Mouse (Mus musculus) forebrain, embryonic 10.5 days (tissue): ENCODE measurements around the gene Zmym1. TPM values are rescaled to one million over a fixed set of nuclear protein-coding genes. Genes with fewer than 3 reads are reported as not detected.
"Not testable (repeated sequence)": the region's sequence is repeated elsewhere in the genome, so short reads cannot be mapped to it uniquely, and the experiment has no call there.

Experiments
- DNase-seq: peaks from one replicate; pipeline ENCODE4 v3.0.0-alpha.2; 2017; ENCODE audit warnings: low spot score; ENCODE audit errors: extremely low spot score
- H3K27ac ChIP-seq: fragments of 300-500 bp; sonication (generic); 2 replicates; pipeline ENCODE4 v1.5.1; 2016; ENCODE audit warnings: mild to moderate bottlenecking
- H3K27me3 ChIP-seq: fragments of 300-500 bp; sonication (generic); 2 replicates; pipeline ENCODE4 v1.6.1; 2016; ENCODE audit warnings: mild to moderate bottlenecking; ENCODE audit not compliant: poor library complexity, severe bottlenecking
- H3K36me3 ChIP-seq: fragments of 300-500 bp; sonication (generic); replicated peaks from 2 replicates; pipeline ENCODE4 v1.6.1; 2016; ENCODE audit warnings: mild to moderate bottlenecking, moderate library complexity
- H3K4me1 ChIP-seq: fragments of 300-500 bp; sonication (generic); 2 replicates; pipeline ENCODE4 v1.6.1; 2016
- H3K4me3 ChIP-seq: fragments of 300-500 bp; sonication (generic); 2 replicates; pipeline ENCODE4 v1.5.1; 2016; ENCODE audit warnings: mild to moderate bottlenecking, moderate library complexity
- H3K9me3 ChIP-seq: fragments of 300-500 bp; sonication (generic); 2 replicates; pipeline ENCODE4 v1.6.1; 2016; ENCODE audit warnings: mild to moderate bottlenecking, moderate library complexity
- WGBS: fragments of 180-500 bp; shearing (Covaris S2); methylation state at CpG from one replicate; pipeline ENCODE4 v1.1.7; 2016; 5-methylcytosine and 5-hydroxymethylcytosine counted together
- polyA plus RNA-seq: library from polyadenylated mRNA; unstranded; fragments of >200 nt; fragmentation: Nextera tagmentation; extraction: Ambion mirVana; gene quantifications from 2 replicates; pipeline ENCODE4 v1.2.1, GENCODE M21; 2016

The Zmym1 gene
- 38.9 and 39.4 TPM in 2 replicates for polyA plus RNA-seq

DNA sequence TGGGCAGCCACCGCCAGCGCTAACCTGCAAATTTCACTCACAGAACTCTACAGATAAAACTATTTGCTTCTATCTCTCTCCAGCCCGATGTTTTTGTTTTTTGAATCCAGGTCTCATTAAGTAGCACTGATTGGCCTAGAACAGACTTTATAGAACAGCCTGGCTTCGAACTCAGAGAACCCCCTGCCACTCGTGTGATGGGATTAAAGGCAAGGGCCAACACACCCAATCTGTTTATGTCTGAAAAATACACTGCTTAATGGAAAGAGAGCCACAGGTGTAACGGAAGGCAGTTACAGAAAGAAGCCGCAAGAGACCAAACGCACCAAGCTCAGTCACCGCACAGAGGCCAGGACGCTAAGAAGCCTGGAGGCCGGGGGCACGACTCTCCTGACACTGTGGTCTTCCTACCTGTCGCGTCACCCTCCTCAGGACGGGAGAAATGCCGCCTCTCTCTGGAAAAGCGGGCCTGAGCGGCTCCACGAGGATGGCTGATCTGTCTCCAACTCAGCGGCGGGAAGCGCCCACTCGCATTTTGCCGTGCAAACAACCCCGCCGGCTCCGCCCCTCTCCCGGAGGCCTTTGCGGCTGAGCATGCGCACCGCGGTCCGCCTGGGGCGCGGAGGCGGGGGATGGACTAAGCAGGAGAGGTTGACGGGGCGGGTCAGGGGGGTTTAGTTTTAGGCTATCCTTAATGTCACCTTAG, at the start of gene Zmym1:
Zmym1 (minus strand) TSS at position 568 of the 706 bp plus-strand sequence.
- DNase-seq, result peak; percentile 86
- Histone ChIP-seq H3K36me3 (peaks cover 39% of the 10 kb centered on the region), H3K4me1 (peaks cover 6% of the 10 kb centered on the region), H3K27ac (peak within 1 kb of the TSS; percentile 89), H3K27me3 (no peaks in the 10 kb centered on the region), H3K4me3 (peak within 1 kb of the TSS; percentile 91), H3K9me3 (no peaks in the 10 kb centered on the region; the same call in 1 of the 2 replicates)
- 1% methylated on average over 38 of the region's 38 CpGs for WGBS

DNA sequence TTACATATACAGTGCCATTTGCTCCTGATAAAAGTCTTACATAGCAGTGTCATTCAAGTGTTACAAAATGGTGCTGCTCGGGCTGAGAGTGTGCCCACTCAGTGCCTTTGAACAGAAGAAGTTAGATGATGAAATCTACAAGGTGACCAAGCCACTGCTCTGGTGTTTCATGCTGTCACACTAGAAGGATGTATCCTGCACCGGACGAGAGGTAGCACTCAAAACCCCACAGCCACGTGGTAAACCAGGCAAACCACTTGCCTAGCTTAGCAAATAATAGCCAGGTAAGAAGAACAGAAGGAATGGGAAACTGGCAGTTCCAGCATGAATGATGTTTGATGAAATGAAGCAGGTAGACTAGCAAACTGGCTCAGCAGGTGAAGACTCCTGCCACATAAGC, 49.6 kb upstream of the Zmym1 start:
- WGBS, result 78% methylated on average over 4 of the region's 4 CpGs
- Histone ChIP-seq H3K27ac (no peak overlapping the region), H3K9me3 (no peaks in the 10 kb centered on the region; the same call in 1 of the 2 replicates), H3K4me1 (no peaks in the 10 kb centered on the region), H3K4me3 (no peak overlapping the region), H3K36me3 (peaks cover 28% of the 10 kb centered on the region), H3K27me3 (no peaks in the 10 kb centered on the region)
- DNase-seq, result no peak

DNA sequence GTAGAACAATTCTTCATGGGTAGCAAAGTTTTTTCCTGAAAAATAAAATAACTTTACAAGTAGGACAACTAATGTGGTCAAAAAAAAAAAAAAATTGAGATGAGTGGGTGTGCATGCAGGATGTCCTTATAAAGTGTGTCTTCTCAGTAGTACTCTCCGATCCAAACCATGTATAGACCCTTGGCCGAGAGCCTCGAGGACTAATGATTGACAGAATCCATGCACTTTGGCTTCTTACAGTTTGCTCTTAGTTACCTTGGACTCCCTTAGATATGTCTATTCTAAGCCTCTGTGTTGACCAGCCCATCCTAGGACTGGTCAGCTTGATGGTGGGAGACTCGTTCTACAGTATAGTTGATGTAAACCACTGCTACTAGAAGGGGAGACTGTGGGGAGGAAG, 46.6 kb upstream of the Zmym1 start:
- H3K4me3 ChIP-seq, result no peak overlapping the region
- H3K36me3 ChIP-seq, result peaks cover 29% of the 10 kb centered on the region
- no peaks in the 10 kb centered on the region; the same call in 1 of the 2 replicates for H3K9me3 ChIP-seq
- no peak overlapping the region for H3K27ac ChIP-seq
- H3K4me1 ChIP-seq, result no peaks in the 10 kb centered on the region
- WGBS, result 96% methylated on average over 4 of the region's 4 CpGs
- no peak for DNase-seq
- H3K27me3 ChIP-seq, result no peaks in the 10 kb centered on the region

DNA sequence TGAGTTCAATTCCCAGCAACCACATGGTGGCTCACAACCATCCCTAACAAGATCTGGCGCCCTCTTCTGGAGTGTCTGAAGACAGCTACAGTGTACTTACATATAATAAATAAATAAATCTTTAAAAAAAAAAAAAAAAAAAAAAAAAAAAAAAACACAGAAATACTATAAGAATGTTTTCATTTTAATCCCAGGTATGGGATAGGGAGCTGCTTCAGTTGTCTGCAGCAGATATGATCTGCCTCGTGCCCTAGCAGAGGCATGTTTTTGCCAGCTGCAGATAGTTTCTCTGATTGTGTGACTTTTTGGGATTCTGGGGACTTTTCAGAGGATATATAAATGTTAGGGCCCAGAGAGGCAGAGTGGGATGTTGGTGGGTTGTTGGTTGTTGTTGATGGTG, 38.6 kb upstream of the Zmym1 start:
- not testable (repeated sequence) for H3K27ac ChIP-seq, H3K4me1 ChIP-seq, H3K27me3 ChIP-seq, DNase-seq, H3K9me3 ChIP-seq, H3K4me3 ChIP-seq
- WGBS, result 91% methylated on average over 1 of the region's 2 CpGs
- peaks cover 19% of the 10 kb centered on the region for H3K36me3 ChIP-seq

GRCm38 (mm10) chr4:127095090-127095489, 34.1 kb upstream of the Zmym1 start:
- no peaks in the 10 kb centered on the region for H3K9me3 ChIP-seq
- no peak overlapping the region for H3K27ac ChIP-seq
- no peak for DNase-seq
- peaks cover 27% of the 10 kb centered on the region for H3K36me3 ChIP-seq
- no peaks in the 10 kb centered on the region for H3K27me3 ChIP-seq
- no peaks in the 10 kb centered on the region for H3K4me1 ChIP-seq
- 88% methylated on average over 4 of the region's 4 CpGs for WGBS
- no peak overlapping the region for H3K4me3 ChIP-seq

GRCm38 (mm10) chr4:127091188-127091587, 30.2 kb upstream of the Zmym1 start:
- Histone ChIP-seq H3K9me3 (no peaks in the 10 kb centered on the region), H3K4me3 (no peak overlapping the region), H3K4me1 (no peaks in the 10 kb centered on the region), H3K27ac (no peak overlapping the region), H3K36me3 (peaks cover 44% of the 10 kb centered on the region), H3K27me3 (no peaks in the 10 kb centered on the region)
- 89% methylated on average over 1 of the region's 1 CpGs for WGBS
- no peak for DNase-seq

DNA sequence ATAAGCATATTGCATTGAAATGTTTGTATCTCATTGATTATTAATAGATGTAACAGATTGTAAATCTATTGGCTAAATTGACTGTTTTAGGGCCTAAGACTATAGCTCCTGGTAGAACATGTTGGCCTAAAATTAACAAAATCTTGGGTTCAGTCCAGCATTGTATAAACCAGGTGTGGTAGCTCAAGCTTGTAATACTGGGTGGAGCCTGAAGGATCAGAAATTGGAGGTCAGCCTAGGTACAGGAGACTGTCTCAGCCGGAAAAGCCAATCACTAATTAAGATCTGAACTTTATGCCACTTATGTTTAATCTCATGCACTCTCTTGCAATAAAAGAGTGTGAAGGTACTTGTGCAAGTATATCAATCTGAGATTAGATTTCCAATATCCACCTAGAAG, 24.8 kb upstream of the Zmym1 start:
- no peaks in the 10 kb centered on the region for H3K4me1 ChIP-seq
- H3K4me3 ChIP-seq, result no peak overlapping the region
- DNase-seq, result no peak
- H3K27me3 ChIP-seq, result no peaks in the 10 kb centered on the region
- no peak overlapping the region for H3K27ac ChIP-seq
- 92% methylated on average over 1 of the region's 1 CpGs for WGBS
- no peaks in the 10 kb centered on the region for H3K9me3 ChIP-seq
- H3K36me3 ChIP-seq, result peaks cover 23% of the 10 kb centered on the region

DNA sequence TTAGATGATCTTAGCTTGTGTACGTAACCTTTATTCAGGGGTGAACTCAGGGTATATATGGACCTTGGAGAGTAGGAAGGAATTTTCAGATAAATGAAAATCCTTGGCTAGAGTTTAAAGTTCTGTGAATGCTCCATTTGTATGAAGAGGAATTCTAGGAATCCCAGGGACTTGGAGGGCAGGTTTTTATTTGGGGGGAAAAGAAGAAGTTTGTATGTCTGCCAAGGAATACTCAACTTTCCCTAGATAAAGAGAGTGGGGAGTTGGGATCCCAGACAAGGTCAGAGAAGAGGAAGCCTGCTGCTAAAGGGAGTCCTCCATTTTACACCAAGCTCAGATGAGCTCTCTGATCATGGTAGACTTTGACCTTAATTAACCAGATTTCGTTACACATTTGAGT, 22.2 kb upstream of the Zmym1 start:
- no peak overlapping the region for H3K4me3 ChIP-seq
- WGBS, result 89% methylated on average over 2 of the region's 2 CpGs
- H3K4me1 ChIP-seq, result peaks cover 2% of the 10 kb centered on the region
- no peaks in the 10 kb centered on the region for H3K9me3 ChIP-seq
- DNase-seq, result no peak
- no peaks in the 10 kb centered on the region for H3K27me3 ChIP-seq
- no peak overlapping the region for H3K27ac ChIP-seq
- H3K36me3 ChIP-seq, result peaks cover under 1% of the 10 kb centered on the region

DNA sequence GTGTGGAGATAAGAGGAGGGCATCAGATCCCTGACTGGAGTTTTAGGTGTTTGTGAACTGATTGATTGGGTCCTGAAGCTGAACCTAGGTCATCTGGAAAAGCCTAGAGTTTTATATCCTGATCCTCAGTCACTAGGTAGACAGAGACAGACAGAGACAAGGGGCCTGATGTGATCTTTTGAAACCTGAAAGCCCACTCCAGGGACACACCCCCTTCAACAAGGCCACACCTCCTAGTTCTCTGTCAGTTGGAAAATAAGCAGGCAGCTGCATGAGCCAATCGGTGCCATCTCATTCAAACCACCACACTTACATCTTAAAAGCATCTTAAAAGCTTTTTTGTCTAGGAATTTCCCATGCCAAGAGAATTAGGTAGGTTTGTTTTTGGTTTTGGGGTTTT, 19.9 kb upstream of the Zmym1 start:
- H3K4me3 ChIP-seq, result no peak overlapping the region
- H3K4me1 ChIP-seq, result peaks cover 8% of the 10 kb centered on the region
- H3K9me3 ChIP-seq, result no peaks in the 10 kb centered on the region
- H3K36me3 ChIP-seq, result no peaks in the 10 kb centered on the region
- WGBS, result 59% methylated on average over 1 of the region's 1 CpGs
- H3K27me3 ChIP-seq, result no peaks in the 10 kb centered on the region
- H3K27ac ChIP-seq, result no peak overlapping the region
- DNase-seq, result no peak

DNA sequence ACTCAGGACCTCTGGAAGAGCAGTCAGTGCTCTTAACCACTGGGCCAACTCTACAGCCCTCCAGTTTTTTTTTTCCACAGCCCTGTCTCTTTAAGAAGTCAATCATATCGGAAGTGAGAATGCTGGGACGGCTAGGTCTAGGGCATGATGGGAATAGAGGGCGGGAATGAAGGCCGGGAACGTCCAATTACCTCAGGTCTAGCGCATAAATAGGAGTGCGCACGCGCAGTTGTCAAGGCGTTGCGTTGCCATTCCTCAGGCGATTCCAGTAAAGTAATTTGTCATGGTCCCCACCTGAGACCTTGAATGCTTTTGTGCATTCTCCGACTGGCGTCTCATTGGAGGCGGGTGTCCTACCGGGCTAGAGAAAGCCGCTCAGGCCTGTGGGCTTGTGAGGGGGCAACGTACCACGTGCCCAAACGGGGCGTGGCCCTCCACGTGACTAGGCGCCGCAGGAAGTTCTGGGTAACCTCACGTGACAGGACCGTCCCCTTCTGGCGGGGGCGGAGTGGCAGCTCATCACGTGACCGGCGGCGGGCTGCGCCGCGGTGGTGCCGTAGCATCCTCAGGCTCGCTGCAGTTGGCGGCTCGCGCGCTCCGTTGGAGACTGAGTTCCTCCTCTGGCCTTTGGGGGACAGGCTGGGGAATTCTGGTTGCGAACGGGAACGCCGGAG, 16.1 kb upstream of the Zmym1 start, which contains the start of gene Zmym6:
Zmym6 (plus strand) TSS at position 509 of the 674 bp plus-strand sequence.
- no peaks in the 10 kb centered on the region; the same call in 1 of the 2 replicates for H3K9me3 ChIP-seq
- no peaks in the 10 kb centered on the region for H3K27me3 ChIP-seq
- under 1% methylated on average over 46 of the region's 46 CpGs for WGBS
- H3K27ac ChIP-seq, result peak within 1 kb of the TSS; percentile 92
- H3K4me1 ChIP-seq, result peaks cover 8% of the 10 kb centered on the region
- DNase-seq, result peak; percentile 97
- H3K4me3 ChIP-seq, result peak within 1 kb of the TSS; percentile 69
- H3K36me3 ChIP-seq, result no peaks in the 10 kb centered on the region

GRCm38 (mm10) chr4:127074915-127075314, 14.0 kb upstream of the Zmym1 start:
- WGBS, result 84% methylated on average over 1 of the region's 1 CpGs
- no peak for DNase-seq
- Histone ChIP-seq H3K36me3 (no peaks in the 10 kb centered on the region), H3K9me3 (no peaks in the 10 kb centered on the region; the same call in 1 of the 2 replicates), H3K4me3 (no peak overlapping the region), H3K27me3 (no peaks in the 10 kb centered on the region), H3K27ac (no peak overlapping the region), H3K4me1 (peaks cover 8% of the 10 kb centered on the region)

DNA sequence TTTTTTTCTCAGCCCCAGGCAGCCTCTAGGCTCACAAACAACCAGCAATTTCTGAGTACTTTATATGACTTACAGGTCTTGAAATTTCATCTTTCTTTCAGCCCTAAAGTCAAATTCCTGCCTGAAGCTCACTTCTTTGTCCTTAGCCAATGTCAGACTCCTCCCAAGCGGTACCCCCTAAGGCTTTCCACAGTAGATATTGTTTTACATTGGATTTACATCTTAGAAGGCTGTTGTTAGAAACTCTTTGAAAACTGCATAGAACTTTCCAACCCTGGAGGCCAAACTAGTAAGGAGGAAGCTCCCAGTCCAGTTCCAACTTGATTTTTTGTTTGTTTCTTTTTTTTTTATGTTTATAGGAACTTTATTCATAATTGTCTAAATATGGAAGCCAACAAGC, 3.1 kb upstream of the Zmym1 start:
- WGBS, result 52% methylated on average over 1 of the region's 1 CpGs
- Histone ChIP-seq H3K4me3 (no peak overlapping the region), H3K9me3 (no peaks in the 10 kb centered on the region; the same call in 1 of the 2 replicates), H3K36me3 (peaks cover 7% of the 10 kb centered on the region), H3K4me1 (peaks cover 6% of the 10 kb centered on the region), H3K27ac (no peak overlapping the region), H3K27me3 (no peaks in the 10 kb centered on the region)
- no peak for DNase-seq

DNA sequence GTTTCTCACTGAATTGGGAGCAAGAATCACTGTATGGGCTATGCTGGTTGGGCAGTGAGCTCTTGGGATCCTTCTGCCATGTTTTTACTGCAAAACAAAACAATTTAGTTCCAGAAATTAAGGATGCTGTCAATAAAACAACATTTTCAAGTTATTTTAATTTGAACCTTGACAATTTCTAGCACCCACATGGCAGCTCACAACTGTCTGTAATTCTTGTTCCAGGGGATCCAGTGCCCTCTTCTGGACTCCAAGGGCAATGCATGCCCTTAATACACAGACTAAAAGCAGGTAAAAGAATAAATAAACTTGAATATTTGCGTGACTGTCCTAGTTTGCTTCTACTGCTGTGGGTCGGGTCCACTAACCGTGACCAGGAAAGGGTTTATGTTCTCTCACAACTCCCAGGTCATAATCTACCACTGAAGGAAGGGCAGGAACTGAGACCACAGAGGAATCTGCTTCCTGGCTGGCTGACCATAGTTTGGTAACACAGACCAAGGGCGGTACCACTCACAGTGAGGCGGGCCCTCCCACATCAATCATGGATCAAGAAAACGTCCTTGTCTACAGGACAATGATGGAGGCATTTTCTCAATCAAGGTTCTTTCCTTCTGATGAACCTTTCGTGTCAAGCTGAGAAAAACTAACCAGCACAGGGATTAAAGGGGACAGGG, 6.3 kb downstream of the Zmym1 start:
- Histone ChIP-seq H3K9me3 (no peaks in the 10 kb centered on the region), H3K4me3 (no peak overlapping the region), H3K27ac (no peak overlapping the region), H3K27me3 (no peaks in the 10 kb centered on the region), H3K4me1 (no peaks in the 10 kb centered on the region), H3K36me3 (peaks cover 96% of the 10 kb centered on the region)
- 81% methylated on average over 7 of the region's 7 CpGs for WGBS
- no peak for DNase-seq
